Mouse (Mus musculus): ENCODE results near the gene Ccng1. TPM values are rescaled to one million over a fixed set of nuclear protein-coding genes. Genes with fewer than 3 reads are reported as not detected.
"Not testable (repeated sequence)": the region's sequence is repeated elsewhere in the genome, so short reads cannot be mapped to it uniquely, and the experiment has no call there.

The Ccng1 gene
- polyA plus RNA-seq, 1 experiment from 2014 or later = 42.3 TPM

DNA sequence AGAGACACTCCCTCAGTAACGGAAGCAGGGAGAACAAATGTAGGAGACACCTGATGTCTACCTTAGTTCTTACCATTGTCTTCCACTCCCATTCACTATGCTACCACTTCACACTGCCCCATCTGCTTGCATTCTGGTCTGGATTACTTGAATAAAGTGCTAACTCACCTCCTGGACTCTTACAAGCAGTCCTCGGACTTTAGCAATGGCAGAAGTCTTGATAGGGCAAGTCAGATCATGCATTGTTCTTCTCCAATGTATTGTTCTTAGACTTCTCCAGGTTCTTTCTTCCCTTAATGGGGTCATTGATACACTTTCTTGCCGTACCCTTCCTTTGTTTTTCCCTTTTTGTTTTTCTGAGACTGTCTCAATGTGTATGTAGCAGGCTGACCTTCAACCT lies 17.7 kb downstream of the Ccng1 start:
- ATAC-seq (ENCODE audit: low read depth) = no peak
- no peak overlapping the region for H3K9ac ChIP-seq (ENCODE audit: low read length)
- H3K4me2 ChIP-seq (ENCODE audit: low read depth, low read length) = no peak overlapping the region
- peaks cover 8% of the 10 kb centered on the region; the same call in 1 of the 2 replicates for H3K4me1 ChIP-seq (replicated peaks; ENCODE audit: control insufficient read depth, insufficient read depth, low read length)
- H3K27me3 ChIP-seq (ENCODE audit: control insufficient read depth, insufficient read depth, low read depth, low read length) = no peaks in the 10 kb centered on the region
- H3K4me3 ChIP-seq (ENCODE audit: low read length) = no peak overlapping the region
- H3K27ac ChIP-seq (ENCODE audit: low read length) = no peak overlapping the region
- no peaks in the 10 kb centered on the region for H3K9me3 ChIP-seq (ENCODE audit: control insufficient read depth, low read length)
- WGBS = 87% methylated on average over 3 of the region's 3 CpGs
- peaks cover 20% of the 10 kb centered on the region for H3K36me3 ChIP-seq (ENCODE audit: control insufficient read depth, insufficient read depth, low read length)

DNA sequence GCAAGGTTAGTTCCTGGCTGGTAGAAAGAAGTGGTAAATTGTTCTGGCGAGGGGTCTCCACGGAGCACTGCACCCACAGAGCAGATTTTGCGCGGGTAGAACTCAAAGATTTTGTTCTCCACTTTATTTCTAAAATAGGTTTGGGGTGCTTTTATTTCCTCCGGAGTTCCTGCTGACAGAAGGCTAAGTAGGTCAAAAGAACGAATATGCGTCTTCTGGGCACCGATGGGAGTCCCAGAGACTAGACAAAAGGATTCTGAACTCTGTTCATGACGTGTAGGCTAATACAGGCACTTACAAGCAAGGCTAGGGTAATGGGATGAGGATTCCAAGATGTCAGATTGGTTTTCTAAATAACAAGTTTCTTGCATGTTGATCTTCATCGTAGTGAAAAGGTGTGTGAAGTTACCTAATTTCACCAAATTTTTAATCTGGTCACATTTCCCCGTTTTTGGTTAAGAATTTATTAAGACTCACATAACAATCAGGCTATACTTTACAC lies 20.8 kb downstream of the Ccng1 start:
- Histone ChIP-seq H3K4me2 (ENCODE audit: low read depth, low read length) (peak overlapping the region; percentile 87), H3K36me3 (ENCODE audit: control insufficient read depth, insufficient read depth, low read length) (peaks cover 16% of the 10 kb centered on the region), H3K9ac (ENCODE audit: low read length) (peak overlapping the region; percentile 97), H3K27me3 (ENCODE audit: control insufficient read depth, insufficient read depth, low read depth, low read length) (no peaks in the 10 kb centered on the region), H3K9me3 (ENCODE audit: control insufficient read depth, low read length) (no peaks in the 10 kb centered on the region), H3K4me3 (ENCODE audit: low read length) (peak overlapping the region; percentile 96), H3K27ac (ENCODE audit: low read length) (peak overlapping the region; percentile 72; the same call in 1 of the 2 replicates), H3K4me1 (replicated peaks; ENCODE audit: control insufficient read depth, insufficient read depth, low read length) (peaks cover 14% of the 10 kb centered on the region)
- ATAC-seq (ENCODE audit: low read depth) = no peak
- 3% methylated on average over 11 of the region's 11 CpGs for WGBS

DNA sequence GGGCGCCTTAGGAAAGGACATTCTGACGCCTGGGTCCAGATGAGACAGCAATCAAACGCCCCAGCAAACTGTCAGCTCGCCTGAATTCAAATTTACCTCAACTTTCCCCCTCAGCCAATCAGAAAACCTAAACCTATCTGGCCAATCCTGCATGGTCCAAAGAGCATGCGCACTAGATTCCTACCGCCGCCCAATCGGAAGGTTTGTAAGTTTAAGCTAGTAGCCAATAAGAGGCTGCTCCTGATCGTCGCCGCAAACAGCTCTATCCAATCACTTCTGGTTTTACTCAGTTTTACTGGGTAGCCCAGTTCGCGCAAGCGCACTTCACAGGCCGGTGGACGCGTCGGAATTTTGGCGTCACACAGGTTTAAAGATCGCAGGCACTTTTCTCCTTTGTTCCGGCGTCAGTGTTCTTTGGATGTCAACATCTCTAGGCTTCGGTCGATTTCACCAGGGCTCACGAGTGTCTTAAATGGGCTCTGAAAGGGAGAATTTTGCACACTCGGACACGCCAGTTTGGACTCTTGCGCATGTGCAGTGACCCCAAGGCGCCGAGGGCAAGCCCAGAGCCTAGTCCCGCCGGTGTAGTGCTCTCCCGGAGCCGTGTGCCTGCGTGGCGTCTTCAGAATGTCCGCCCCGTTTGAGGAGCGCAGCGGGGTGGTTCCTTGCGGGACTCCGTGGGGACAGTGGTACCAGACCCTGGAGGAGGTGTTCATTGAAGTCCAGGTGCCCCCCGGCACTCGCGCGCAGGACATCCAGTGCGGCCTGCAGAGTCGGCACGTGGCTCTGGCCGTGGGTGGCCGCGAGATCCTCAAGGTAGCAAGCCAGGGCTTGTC lies 21.6 kb downstream of the Ccng1 start, which contains the start of the genes Hmmr and Nudcd2:
Gene Hmmr (minus strand): TSS at position 84 of the 836 bp plus-strand sequence.
Gene Nudcd2 (plus strand): TSS at position 329 of the 836 bp plus-strand sequence.
- H3K4me2 ChIP-seq (ENCODE audit: low read depth, low read length) = peak within 1 kb of the TSS; percentile 88
- H3K4me3 ChIP-seq (ENCODE audit: low read length) = peak within 1 kb of the TSS; percentile 96
- no peaks in the 10 kb centered on the region for H3K27me3 ChIP-seq (ENCODE audit: control insufficient read depth, insufficient read depth, low read depth, low read length)
- no peaks in the 10 kb centered on the region for H3K9me3 ChIP-seq (ENCODE audit: control insufficient read depth, low read length)
- peaks cover 14% of the 10 kb centered on the region for H3K4me1 ChIP-seq (replicated peaks; ENCODE audit: control insufficient read depth, insufficient read depth, low read length)
- under 1% methylated on average over 50 of the region's 52 CpGs for WGBS
- H3K27ac ChIP-seq (ENCODE audit: low read length) = peak within 1 kb of the TSS; percentile 72
- H3K9ac ChIP-seq (ENCODE audit: low read length) = peak within 1 kb of the TSS; percentile 97
- peaks cover 14% of the 10 kb centered on the region for H3K36me3 ChIP-seq (ENCODE audit: control insufficient read depth, insufficient read depth, low read length)
- peak; percentile 99 for ATAC-seq (ENCODE audit: low read depth)

DNA sequence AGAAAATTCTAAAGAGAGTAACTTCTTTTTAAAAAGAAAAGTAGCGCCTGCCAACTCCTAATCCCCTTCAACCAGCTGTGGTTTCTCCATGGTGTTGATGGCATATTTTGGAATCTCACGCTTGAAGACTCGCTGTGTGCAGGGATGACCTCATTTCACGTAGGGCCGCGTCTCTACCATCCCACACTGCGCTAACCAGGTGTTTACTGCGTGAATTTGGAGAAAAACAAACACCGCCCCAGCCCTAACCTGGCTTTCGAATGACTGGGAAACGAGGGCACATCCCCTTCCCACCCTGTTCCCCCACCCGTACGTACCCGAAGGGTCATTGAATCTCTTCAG lies 22.1 kb downstream of the Ccng1 start:
- no peaks in the 10 kb centered on the region for H3K9me3 ChIP-seq (ENCODE audit: control insufficient read depth, low read length)
- peak overlapping the region; percentile 96 for H3K4me3 ChIP-seq (ENCODE audit: low read length)
- H3K4me2 ChIP-seq (ENCODE audit: low read depth, low read length) = peak overlapping the region; percentile 88
- no peaks in the 10 kb centered on the region for H3K27me3 ChIP-seq (ENCODE audit: control insufficient read depth, insufficient read depth, low read depth, low read length)
- under 1% methylated on average over 14 of the region's 14 CpGs for WGBS
- peak overlapping the region; percentile 74 for H3K9ac ChIP-seq (ENCODE audit: low read length)
- H3K4me1 ChIP-seq (replicated peaks; ENCODE audit: control insufficient read depth, insufficient read depth, low read length) = peaks cover 14% of the 10 kb centered on the region
- ATAC-seq (ENCODE audit: low read depth) = peak; percentile 28; the same call in 1 of the 2 replicates
- peaks cover 17% of the 10 kb centered on the region for H3K36me3 ChIP-seq (ENCODE audit: control insufficient read depth, insufficient read depth, low read length)
- H3K27ac ChIP-seq (ENCODE audit: low read length) = no peak overlapping the region

DNA sequence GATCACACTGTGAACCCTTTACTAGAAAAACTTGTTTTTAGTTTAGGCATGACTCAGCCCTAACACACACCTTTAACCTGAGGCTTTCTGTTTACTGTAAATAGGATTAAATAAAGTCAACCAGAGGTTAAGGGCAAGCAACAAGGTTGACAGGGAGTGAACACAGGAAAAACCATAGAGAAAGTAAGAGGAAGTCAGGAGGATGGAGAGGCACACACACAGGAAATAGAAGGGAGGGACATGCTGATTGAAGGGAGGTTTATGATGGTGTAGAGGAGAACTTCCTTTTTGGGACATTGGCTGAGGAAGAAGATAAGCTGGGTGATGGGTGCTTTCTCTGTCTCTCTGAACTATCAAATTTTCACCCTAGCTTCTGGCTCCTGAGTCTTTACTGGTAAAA lies 36.8 kb downstream of the Ccng1 start:
- no peaks in the 10 kb centered on the region for H3K27me3 ChIP-seq (ENCODE audit: control insufficient read depth, insufficient read depth, low read depth, low read length)
- H3K36me3 ChIP-seq (ENCODE audit: control insufficient read depth, insufficient read depth, low read length) = peaks cover 64% of the 10 kb centered on the region
- no peak overlapping the region for H3K4me2 ChIP-seq (ENCODE audit: low read depth, low read length)
- H3K9ac ChIP-seq (ENCODE audit: low read length) = no peak overlapping the region
- H3K9me3 ChIP-seq (ENCODE audit: control insufficient read depth, low read length) = no peaks in the 10 kb centered on the region
- no peaks in the 10 kb centered on the region for H3K4me1 ChIP-seq (replicated peaks; ENCODE audit: control insufficient read depth, insufficient read depth, low read length)
- H3K4me3 ChIP-seq (ENCODE audit: low read length) = no peak overlapping the region
- H3K27ac ChIP-seq (ENCODE audit: low read length) = no peak overlapping the region
- ATAC-seq (ENCODE audit: low read depth) = no peak

DNA sequence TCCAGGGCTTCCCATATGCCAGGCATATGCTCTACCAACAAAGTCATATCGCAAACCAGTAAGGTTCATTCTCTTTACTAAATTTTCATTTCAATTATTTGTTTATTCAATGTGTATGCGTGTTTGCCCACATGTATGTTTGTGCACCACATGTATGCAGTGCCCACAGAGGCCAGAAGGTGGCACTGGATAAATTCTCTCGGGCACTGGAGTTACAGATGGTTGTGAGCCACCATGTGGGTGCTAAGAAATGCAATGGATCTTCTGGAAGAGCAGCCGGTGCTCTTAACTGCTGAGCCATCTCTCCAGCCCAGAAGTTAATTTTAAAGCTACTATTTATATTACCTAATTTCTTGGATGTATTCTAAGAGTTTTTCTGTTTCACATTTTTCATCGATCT lies 39.6 kb downstream of the Ccng1 start:
- H3K9ac ChIP-seq (ENCODE audit: low read length) = no peak overlapping the region
- H3K4me1 ChIP-seq (replicated peaks; ENCODE audit: control insufficient read depth, insufficient read depth, low read length) = no peaks in the 10 kb centered on the region
- 94% methylated on average over 5 of the region's 5 CpGs for whole genome bisulfite sequencing
- no peak overlapping the region for H3K4me2 ChIP-seq (ENCODE audit: low read depth, low read length)
- peaks cover 49% of the 10 kb centered on the region for H3K36me3 ChIP-seq (ENCODE audit: control insufficient read depth, insufficient read depth, low read length)
- H3K27me3 ChIP-seq (ENCODE audit: control insufficient read depth, insufficient read depth, low read depth, low read length) = no peaks in the 10 kb centered on the region
- ATAC-seq (ENCODE audit: low read depth) = no peak
- H3K4me3 ChIP-seq (ENCODE audit: low read length) = no peak overlapping the region
- no peaks in the 10 kb centered on the region for H3K9me3 ChIP-seq (ENCODE audit: control insufficient read depth, low read length)
- no peak overlapping the region for H3K27ac ChIP-seq (ENCODE audit: low read length)

DNA sequence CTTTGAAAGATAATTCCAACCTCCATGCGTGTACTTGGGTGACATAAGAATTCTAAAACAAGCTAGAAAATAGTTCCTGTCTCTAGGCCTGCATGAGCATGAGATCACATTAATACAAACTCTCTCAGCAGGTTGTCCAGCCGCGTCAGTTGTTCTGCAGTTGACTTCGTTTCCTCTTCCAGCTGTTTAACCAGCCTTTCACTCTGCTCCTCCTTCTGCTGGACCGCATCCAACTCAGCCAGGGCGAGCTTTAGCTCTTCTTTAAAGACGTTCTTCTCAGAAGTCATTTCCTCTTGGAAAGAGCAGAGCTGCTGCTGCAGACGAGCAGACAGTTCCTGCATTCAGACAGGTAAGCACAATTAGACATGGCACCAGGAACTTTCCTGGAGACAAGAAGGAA lies 41.3 kb downstream of the Ccng1 start:
- ATAC-seq (ENCODE audit: low read depth) = no peak
- no peaks in the 10 kb centered on the region for H3K9me3 ChIP-seq (ENCODE audit: control insufficient read depth, low read length)
- H3K27me3 ChIP-seq (ENCODE audit: control insufficient read depth, insufficient read depth, low read depth, low read length) = no peaks in the 10 kb centered on the region
- H3K4me2 ChIP-seq (ENCODE audit: low read depth, low read length) = no peak overlapping the region
- no peak overlapping the region for H3K27ac ChIP-seq (ENCODE audit: low read length)
- no peak overlapping the region for H3K9ac ChIP-seq (ENCODE audit: low read length)
- no peak overlapping the region for H3K4me3 ChIP-seq (ENCODE audit: low read length)
- H3K36me3 ChIP-seq (ENCODE audit: control insufficient read depth, insufficient read depth, low read length) = peaks cover 52% of the 10 kb centered on the region
- no peaks in the 10 kb centered on the region for H3K4me1 ChIP-seq (replicated peaks; ENCODE audit: control insufficient read depth, insufficient read depth, low read length)
- 61% methylated on average over 8 of the region's 8 CpGs for WGBS

DNA sequence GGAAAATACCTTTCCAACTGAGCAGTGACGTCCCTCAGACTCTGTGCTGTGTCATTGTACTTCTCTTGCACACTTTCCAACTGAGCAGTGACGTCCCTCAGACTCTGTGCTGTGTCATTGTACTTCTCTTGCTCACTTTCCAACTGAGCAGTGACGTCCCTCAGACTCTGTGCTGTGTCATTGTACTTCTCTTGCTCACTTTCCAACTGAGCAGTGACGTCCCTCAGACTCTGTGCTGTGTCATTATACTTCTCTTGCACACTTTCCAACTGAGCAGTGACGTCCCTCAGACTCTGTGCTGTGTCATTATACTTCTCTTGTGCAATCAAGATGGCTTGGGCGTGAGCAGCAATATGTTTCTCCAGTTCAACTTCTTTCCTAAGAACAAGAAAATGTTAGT lies 45.2 kb downstream of the Ccng1 start:
- 87% methylated on average over 6 of the region's 6 CpGs for WGBS
- peaks cover 44% of the 10 kb centered on the region for H3K36me3 ChIP-seq (ENCODE audit: control insufficient read depth, insufficient read depth, low read length)
- not testable (repeated sequence) for H3K9me3 ChIP-seq (ENCODE audit: control insufficient read depth, low read length); H3K4me1 ChIP-seq (replicated peaks; ENCODE audit: control insufficient read depth, insufficient read depth, low read length); H3K9ac ChIP-seq (ENCODE audit: low read length); H3K27me3 ChIP-seq (ENCODE audit: control insufficient read depth, insufficient read depth, low read depth, low read length); H3K27ac ChIP-seq (ENCODE audit: low read length); H3K4me2 ChIP-seq (ENCODE audit: low read depth, low read length); H3K4me3 ChIP-seq (ENCODE audit: low read length); ATAC-seq (ENCODE audit: low read depth)

Data from lung, embryonic 16.5 days (tissue).